Mouse (Mus musculus) brain, embryonic 18.5 days (tissue): ENCODE results near the gene Lamb2.

Source experiments
- DNase-seq: peaks from one replicate; pipeline ENCODE4 v3.0.0-alpha.2; 2012; ENCODE audit warnings: low read depth, low spot score

Lamb2 gene

GRCm38 (mm10) chr9:108491286-108491580 lies 11.7 kb downstream of the Lamb2 start:
- no peak for DNase-seq

- DNase-seq = no peak
These were observed 12.7 kb downstream of the Lamb2 start for GRCm38 (mm10) chr9:108492043-108492750.

DNA sequence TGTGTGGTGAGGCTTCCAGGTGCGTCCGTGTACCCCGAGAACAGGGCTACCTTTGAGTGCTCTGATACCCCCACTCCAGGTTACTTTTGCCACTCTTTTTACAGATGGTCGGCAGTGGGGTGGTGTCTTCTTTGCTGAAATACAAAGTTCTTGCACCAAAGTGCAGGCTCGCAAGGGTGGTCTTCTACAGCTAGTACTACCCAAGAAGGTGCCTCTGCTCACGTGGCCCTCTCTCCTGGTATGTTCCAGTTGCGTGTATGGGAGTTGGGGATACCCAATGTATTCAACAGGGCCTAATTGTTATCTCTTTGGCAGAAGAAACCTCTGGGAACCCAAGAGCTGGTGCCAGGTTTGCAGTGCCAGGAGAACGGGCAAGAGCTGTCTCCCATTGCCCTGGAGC lies 13.7 kb downstream of the Lamb2 start:
- no peak for DNase-seq

- no peak for DNase-seq
These were observed 14.8 kb downstream of the Lamb2 start for GRCm38 (mm10) chr9:108494146-108494825.

GRCm38 (mm10) chr9:108494905-108495304 lies 15.4 kb downstream of the Lamb2 start:
- no peak for DNase-seq

DNA sequence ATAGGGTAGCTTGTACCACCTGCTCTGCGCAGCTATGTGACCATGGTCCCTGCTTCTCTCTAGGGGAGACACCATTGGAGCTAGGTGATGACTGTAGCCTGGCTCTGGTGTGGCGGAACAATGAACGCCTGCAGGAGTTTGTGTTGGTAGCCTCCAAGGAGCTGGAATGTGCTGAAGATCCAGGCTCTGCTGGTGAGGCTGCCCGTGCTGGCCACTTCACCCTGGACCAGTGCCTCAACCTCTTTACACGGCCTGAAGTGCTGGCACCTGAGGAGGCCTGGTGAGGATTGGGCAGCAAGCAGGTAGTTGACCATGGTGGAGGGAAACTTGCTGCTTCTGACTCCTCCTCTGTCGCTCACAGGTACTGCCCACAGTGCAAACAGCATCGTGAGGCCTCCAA lies 19.7 kb downstream of the Lamb2 start:
- DNase-seq = no peak

DNA sequence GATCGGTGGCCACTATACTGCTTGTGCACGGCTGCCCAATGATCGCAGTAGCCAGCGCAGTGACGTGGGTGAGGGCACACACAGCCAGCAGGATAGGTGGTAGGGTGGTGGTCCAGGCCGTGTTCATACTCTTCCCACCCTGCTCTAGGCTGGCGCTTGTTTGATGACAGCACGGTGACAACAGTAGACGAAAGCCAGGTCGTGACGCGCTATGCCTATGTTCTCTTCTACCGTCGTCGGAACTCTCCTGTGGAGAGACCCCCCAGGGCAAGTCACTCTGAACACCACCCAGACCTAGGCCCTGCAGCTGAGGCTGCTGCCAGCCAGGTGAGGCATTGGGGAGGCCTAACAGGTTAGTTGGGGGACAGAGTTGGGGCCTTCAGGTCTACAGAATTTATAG lies 20.4 kb downstream of the Lamb2 start:
- no peak for DNase-seq

GRCm38 (mm10) chr9:108506901-108507300 lies 27.4 kb downstream of the Lamb2 start:
- DNase-seq = no peak

DNA sequence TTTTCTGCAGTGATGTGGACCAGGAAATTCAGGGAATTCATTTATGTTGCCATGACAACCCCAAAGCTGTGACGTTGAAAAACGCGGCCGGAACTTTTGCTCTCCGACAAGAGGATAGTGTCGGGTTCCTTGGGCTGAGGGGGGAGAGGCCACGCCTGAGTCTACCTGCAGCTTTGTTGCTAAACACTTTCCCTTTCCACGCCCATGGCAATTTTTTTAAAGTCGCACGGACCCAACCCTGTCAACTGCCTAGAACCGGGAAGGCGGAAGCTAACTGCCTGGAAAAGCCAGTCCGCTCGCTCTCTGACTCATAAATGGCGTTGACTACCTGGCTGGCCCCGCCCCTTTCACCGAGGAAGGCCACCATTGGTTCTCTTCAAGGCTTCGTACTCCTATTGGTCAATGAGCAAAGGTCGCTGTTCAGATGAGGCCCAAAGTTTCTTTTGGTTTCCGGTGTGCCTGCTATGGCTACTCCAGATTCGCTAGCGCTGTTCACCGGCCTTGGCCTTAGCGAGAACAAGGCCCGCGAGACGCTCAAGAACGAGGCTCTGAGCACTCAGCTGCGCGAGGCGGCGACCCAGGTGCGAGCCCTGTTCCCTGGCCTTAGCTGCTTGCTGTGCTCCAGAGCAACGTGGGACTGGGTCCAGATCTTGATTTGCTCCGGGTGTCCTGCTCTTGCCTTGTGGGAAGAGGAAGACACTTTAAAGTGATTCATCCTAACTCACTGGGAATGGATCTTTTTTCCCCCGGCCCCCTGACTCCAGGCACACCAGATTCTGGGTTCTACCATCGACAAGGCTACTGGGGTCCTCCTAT lies 28.3 kb downstream of the Lamb2 start, which contains the start of gene Qars:
Gene Qars, plus strand, starts transcription at position 88 of the 816 bp plus-strand sequence.
- DNase-seq = peak; percentile 90

DNA sequence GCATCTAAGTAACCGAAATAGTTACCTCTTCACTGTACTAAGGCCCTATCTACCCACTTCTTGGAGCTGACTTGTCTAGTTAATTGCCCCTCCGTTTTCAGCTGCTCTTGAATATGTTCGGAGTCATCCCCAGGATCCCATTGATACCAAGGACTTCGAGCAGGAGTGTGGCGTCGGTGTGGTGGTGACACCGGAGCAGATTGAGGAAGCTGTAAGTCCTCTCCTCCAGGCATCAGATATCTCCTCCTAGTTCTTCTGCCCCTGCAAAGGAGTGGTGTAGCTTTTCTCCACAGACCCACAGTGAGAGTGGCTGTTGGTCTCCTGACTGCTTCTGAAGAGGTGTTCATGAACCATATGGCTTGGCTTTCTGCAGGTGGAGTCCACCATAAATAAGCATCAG lies 29.2 kb downstream of the Lamb2 start:
- DNase-seq = no peak

DNA sequence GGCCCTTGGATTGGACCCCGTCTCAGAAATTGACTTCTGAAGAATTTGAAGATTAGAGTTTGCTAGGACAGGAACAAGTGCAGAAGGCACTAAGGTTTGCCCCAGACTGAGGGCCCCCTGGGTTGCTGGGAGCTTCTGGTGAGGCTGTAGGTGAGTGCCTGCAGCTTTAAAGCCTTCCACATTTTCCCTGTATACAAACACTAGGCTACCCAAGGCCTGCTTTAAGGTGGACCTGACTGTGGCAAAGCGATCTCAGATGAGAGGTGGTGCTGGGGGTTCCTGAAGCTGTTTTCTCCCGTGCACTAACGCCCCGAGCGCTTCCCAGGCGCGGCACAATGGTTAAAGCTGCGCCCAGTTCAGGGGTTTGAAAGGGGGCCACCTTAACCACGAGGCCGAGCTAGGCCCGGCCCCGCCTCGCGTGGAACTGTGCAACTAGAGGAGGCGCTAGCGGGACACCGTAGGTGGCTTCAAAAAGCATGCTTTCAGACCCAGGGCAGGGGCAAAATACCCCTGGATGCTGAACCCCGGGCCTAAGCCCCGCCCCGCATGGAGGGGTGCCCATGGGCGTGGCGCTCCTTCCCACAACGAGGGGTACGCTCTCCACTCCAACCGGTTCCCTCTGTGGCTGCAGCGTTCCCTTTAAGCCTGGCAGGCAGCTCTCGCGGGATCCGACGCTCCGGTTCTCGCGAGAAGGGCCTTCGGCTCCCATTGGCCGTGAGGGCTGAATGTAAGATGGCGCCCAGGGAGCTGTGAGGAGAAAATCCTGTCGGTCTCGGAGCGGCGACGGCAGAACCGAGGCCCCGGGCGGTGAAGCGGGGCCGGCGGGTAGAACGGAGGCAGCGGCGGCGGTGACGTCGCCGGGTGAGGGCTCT lies 37.1 kb downstream of the Lamb2 start, which contains the start of gene Qrich1:
Gene Qrich1, plus strand, starts transcription at position 427 of the 872 bp plus-strand sequence.
- DNase-seq = peak; percentile 97

GRCm38 (mm10) chr9:108517253-108517930 lies 37.9 kb downstream of the Lamb2 start:
- DNase-seq = no peak

GRCm38 (mm10) chr9:108517931-108518332 lies 38.4 kb downstream of the Lamb2 start:
- DNase-seq = no peak

DNA sequence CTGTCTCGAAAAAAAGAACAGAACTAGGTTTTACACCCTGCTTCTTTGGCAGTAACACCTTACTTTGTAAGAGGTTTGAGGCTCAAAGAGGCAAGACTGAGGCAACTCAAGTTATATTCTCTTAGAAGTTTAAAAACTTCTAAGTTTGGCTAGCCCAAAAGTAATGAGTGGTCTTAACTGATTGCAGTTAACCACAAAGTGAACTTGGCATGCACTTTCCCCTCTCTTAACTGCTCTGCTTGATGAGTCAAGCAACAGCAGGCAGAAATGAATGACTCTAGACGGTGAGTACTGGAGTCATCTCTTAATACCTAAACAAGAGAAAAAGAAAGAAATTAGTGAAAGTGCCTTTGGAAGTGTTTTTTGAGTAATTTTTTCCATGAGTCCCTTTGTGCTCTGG lies 42.1 kb downstream of the Lamb2 start:
- DNase-seq = no peak

DNA sequence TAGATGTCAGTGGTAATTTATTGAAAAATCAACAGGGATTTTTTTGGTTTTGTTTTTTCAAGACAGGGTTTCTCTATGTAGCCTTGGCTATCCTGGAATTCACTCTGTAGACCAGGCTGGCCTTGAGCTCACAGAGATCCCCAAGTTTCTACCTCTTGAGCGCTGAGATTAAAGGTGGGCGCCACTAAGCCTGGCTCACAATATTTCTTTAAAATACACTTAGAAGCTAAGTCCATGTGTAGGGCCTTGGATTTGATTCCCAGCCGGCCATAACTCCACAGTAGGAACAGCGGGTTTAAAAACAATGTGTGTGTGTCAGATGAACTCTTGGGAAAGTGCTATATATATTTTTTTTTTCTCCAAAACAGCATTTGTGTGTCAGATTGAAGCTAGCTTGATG lies 43.8 kb downstream of the Lamb2 start:
- no peak for DNase-seq

- DNase-seq = no peak
These were observed 45.9 kb downstream of the Lamb2 start for GRCm38 (mm10) chr9:108525400-108525799.

- DNase-seq = no peak
These were observed 51.4 kb downstream of the Lamb2 start for GRCm38 (mm10) chr9:108530954-108531353.

- no peak for DNase-seq
These were observed 52.0 kb downstream of the Lamb2 start for GRCm38 (mm10) chr9:108531496-108531895.
